Mouse (Mus musculus) skeletal muscle tissue, adult 2 months (tissue): Measurements from ENCODE around the gene Gpx4.

Source experiments
- DNase-seq: peaks from one replicate; pipeline ENCODE4 v3.0.0-alpha.2; 2012; ENCODE audit warnings: low read depth, low spot score

The Gpx4 gene

DNA sequence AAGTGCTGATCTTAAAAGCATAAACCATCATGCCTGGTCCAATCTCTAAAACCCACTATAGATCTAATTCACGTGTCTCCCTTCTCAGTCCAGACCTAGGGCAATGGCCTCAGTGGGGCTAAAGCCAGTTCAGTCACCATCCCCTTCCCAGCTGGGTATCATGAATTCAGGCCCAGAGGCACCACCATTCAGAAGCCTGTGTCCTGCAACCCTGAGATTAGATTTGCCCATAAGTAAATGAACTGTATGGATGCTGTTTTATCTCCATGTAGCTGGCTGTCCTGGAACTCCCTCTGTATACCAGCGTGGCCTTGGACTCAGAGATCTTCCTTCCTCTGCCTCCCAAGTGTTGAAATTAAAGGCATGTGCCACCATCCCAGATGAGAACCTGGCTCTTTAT, 56.1 kb downstream of the Gpx4 start:
- no peak for DNase-seq

DNA sequence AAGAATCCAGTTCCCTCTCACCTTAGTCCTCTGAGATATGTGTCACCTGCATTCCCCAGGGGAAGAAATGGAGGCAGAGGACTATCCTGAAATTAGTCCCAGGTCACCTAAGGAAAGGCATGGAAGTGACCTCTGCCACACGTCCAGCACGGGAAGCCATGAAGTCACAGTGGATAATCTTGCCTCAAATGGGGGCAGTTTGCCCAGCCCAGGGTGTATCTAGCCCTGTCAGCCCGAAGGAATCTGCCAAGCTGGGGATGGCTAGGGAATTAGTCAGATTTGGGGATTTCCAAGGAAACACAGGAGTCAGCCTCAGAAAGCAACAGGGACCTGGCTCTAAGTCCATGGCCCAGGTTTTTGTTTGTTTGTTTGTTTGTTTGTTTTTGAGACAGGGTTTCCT, 57.2 kb downstream of the Gpx4 start:
- DNase-seq, result no peak

DNA sequence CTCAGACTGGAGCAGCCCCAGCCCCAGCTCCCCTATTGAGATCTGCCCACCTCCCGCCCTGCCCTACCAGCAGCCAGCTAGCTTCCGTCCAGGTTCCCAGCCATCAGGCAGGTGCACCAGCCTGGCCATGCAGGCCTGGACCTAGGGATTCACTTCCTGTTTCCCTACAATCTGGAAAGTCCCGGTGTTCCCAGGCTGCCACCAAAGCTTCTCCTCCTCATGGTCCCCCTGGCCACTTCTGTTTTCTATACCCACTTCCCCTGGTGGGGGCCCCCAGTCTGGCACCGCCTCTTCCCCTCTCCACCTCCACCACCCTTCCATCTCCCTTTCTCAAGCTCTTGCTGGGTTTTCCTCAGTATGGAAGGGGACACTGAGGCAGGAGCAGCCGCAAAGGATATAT, 58.5 kb downstream of the Gpx4 start, which contains the start of gene Sbno2:
Gene Sbno2 (minus strand): TSS at position 112 of the 400 bp plus-strand sequence.
- no peak for DNase-seq

DNA sequence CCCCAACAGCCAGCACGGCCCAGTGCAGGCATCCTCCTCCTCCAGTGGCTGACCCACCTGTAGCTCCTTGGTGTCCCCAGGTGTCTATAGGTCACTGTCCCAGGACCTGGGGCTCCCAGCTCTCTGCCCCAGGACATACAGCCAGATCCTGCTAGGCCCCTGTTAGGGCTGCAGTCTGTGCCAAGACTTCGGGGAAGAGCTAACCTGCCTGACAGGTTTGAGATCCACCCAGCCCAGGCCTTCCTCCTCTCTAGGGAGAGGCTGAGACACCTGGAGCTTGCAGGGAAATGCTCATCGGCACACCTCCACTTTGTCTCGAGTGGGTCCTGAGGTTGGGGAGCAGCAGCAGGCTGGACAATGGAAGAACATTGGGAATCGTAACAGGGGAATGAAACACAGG, 59.0 kb downstream of the Gpx4 start:
- no peak for DNase-seq
